Mouse (Mus musculus): ENCODE results near the gene Nipal3. TPM values are rescaled to one million over a fixed set of nuclear protein-coding genes. Genes with fewer than 3 reads are reported as not detected.

Nipal3 gene
- total RNA-seq, 2 experiments from 2014 or later: 81.8 to 85.3 TPM

GRCm38 (mm10) chr4:135420416-135420815 lies 74.4 kb downstream of the Nipal3 start:
- no peak for DNase-seq (ENCODE audit: low spot score in 2 of 2)
- TF ChIP-seq CTCF (conservative IDR thresholded peaks at IDR 0.05): no peak
- no peak overlapping the region for H3K4me3 ChIP-seq
- no peak overlapping the region for H3K27ac ChIP-seq

- no peak for DNase-seq (ENCODE audit: low spot score in 2 of 2)
- no peak for TF ChIP-seq CTCF (conservative IDR thresholded peaks at IDR 0.05)
- Histone ChIP-seq H3K4me3 (no peak overlapping the region), H3K27ac (no peak overlapping the region)
Observed at GRCm38 (mm10) chr4:135419996-135420395, 74.8 kb downstream of the Nipal3 start.

GRCm38 (mm10) chr4:135416367-135416766 lies 78.5 kb downstream of the Nipal3 start:
- DNase-seq (ENCODE audit: low spot score in 2 of 2): no peak
- H3K4me3 ChIP-seq: no peak overlapping the region
- no peak overlapping the region for H3K27ac ChIP-seq
- no peak for TF ChIP-seq CTCF (conservative IDR thresholded peaks at IDR 0.05)

GRCm38 (mm10) chr4:135413491-135413890 lies 81.3 kb downstream of the Nipal3 start:
- H3K27ac ChIP-seq: no peak overlapping the region
- no peak for TF ChIP-seq CTCF (conservative IDR thresholded peaks at IDR 0.05)
- no peak for DNase-seq (ENCODE audit: low spot score in 2 of 2)

GRCm38 (mm10) chr4:135411633-135412032 lies 83.2 kb downstream of the Nipal3 start:
- Histone ChIP-seq H3K27ac (no peak overlapping the region), H3K4me3 (no peak overlapping the region)
- DNase-seq (ENCODE audit: low spot score in 2 of 2): peak; percentile 39 to 55
- TF ChIP-seq CTCF (conservative IDR thresholded peaks at IDR 0.05): peak; percentile 95

More at GRCm38 (mm10) chr4:135413491-135413890, 81.3 kb downstream of the Nipal3 start:
- no peak overlapping the region for H3K4me3 ChIP-seq

- Histone ChIP-seq H3K4me3 (no peak overlapping the region), H3K27ac (no peak overlapping the region)
- no peak for TF ChIP-seq CTCF (conservative IDR thresholded peaks at IDR 0.05)
- no peak for DNase-seq (ENCODE audit: low spot score in 2 of 2)
Observed at GRCm38 (mm10) chr4:135406180-135406579, 88.7 kb downstream of the Nipal3 start.

- no peak for DNase-seq (ENCODE audit: low spot score in 2 of 2)
- Histone ChIP-seq H3K4me3 (no peak overlapping the region), H3K27ac (no peak overlapping the region)
- TF ChIP-seq CTCF (conservative IDR thresholded peaks at IDR 0.05): no peak
Observed at GRCm38 (mm10) chr4:135404916-135405315, 89.9 kb downstream of the Nipal3 start.

- DNase-seq (ENCODE audit: low spot score in 2 of 2): no peak
- no peak for TF ChIP-seq CTCF (conservative IDR thresholded peaks at IDR 0.05)
Observed at GRCm38 (mm10) chr4:135404048-135404447, 90.8 kb downstream of the Nipal3 start.

GRCm38 (mm10) chr4:135401881-135402280 lies 93.0 kb downstream of the Nipal3 start:
- H3K27ac ChIP-seq: no peak overlapping the region
- no peak overlapping the region for H3K4me3 ChIP-seq
- DNase-seq (ENCODE audit: low spot score in 2 of 2): no peak
- no peak for TF ChIP-seq CTCF (conservative IDR thresholded peaks at IDR 0.05)

More at GRCm38 (mm10) chr4:135404048-135404447, 90.8 kb downstream of the Nipal3 start:
- Histone ChIP-seq H3K4me3 (no peak overlapping the region), H3K27ac (no peak overlapping the region)

- no peak for DNase-seq (ENCODE audit: low spot score in 2 of 2)
- TF ChIP-seq CTCF (conservative IDR thresholded peaks at IDR 0.05): no peak
- Histone ChIP-seq H3K4me3 (no peak within 1 kb of the TSS), H3K27ac (no peak within 1 kb of the TSS)
Observed at GRCm38 (mm10) chr4:135397991-135398390, 96.8 kb downstream of the Nipal3 start, which contains the start of gene Ncmap. Ncmap (minus strand) TSS chr4:135398227.

GRCm38 (mm10) chr4:135397551-135397950 lies 97.3 kb downstream of the Nipal3 start:
- Histone ChIP-seq H3K4me3 (no peak overlapping the region), H3K27ac (no peak overlapping the region)
- TF ChIP-seq CTCF (conservative IDR thresholded peaks at IDR 0.05): no peak

GRCm38 (mm10) chr4:135396303-135396702 lies 98.5 kb downstream of the Nipal3 start:
- Histone ChIP-seq H3K27ac (no peak overlapping the region), H3K4me3 (no peak overlapping the region)
- DNase-seq (ENCODE audit: low spot score in 2 of 2): no peak
- peak; percentile 29; the same call in 1 of the 2 replicates for TF ChIP-seq CTCF (conservative IDR thresholded peaks at IDR 0.05)

More at GRCm38 (mm10) chr4:135397551-135397950, 97.3 kb downstream of the Nipal3 start:
- no peak for DNase-seq (ENCODE audit: low spot score in 2 of 2)

Small RNA genes within 50 kb of the gene (microRNA-seq; reads per million reads assigned to microRNA genes)
- gene Gm25317: 0 reads per million in 2 experiments
- gene Mir700: 351 to 398 reads per million in 2 experiments

Other genes starting within 250 kb of the Nipal3 start
- 10 to 100 TPM; 31.2 to 34.2 TPM for gene Clic4, start 222.2 kb downstream of the Nipal3 start, total RNA-seq (2021)
- 100 to 1,000 TPM; 136 to 153 TPM for gene Srrm1, start 141.7 kb downstream of the Nipal3 start, total RNA-seq (2021)
- under 1 TPM; 0.39 to 0.92 TPM for gene Ncmap, start 96.8 kb downstream of the Nipal3 start, total RNA-seq (2021)
- gene Rcan3, start 61.2 kb downstream of the Nipal3 start, total RNA-seq (2021): 10 to 100 TPM; 20.3 to 23.4 TPM
- 1 to 10 TPM; 1.4 to 2.2 TPM for gene Stpg1, start 248 bp downstream of the Nipal3 start, total RNA-seq (2021)
- gene Grhl3, start 78.6 kb upstream of the Nipal3 start, total RNA-seq (2021): under 1 TPM; 0.56 to 0.97 TPM
- gene Ifnlr1, start 191.2 kb upstream of the Nipal3 start, total RNA-seq (2021): under 1 TPM; 0.10 to 0.27 TPM
- gene Il22ra1, start 233.1 kb upstream of the Nipal3 start, total RNA-seq (2021): under 1 TPM; 0.12 to 0.13 TPM